Mouse (Mus musculus) stomach, postnatal 0 days (tissue): Measurements from ENCODE around the gene Cryaa.

Experiments
- CTCF ChIP-seq: IDR thresholded peaks from 2 replicates; pipeline ENCODE4 v1.5.1; 2016; ENCODE audit warnings: antibody characterized with exemption, low read depth, mild to moderate bottlenecking, moderate library complexity
- EP300 ChIP-seq: optimal IDR thresholded peaks from 2 replicates; pipeline ENCODE3; 2016; ENCODE audit warnings: antibody characterized with exemption

GRCm38 (mm10) chr17:31686225-31686564, 8.6 kb downstream of the Cryaa start:
- TF ChIP-seq CTCF: peak; percentile 10; the same call in 1 of the 2 replicates
- TF ChIP-seq EP300: no peak
